Mouse (Mus musculus) intestine, embryonic 16.5 days (tissue): Measurements from ENCODE around the gene Slc35b1. TPM values are rescaled to one million over a fixed set of nuclear protein-coding genes. Genes with fewer than 3 reads are reported as not detected.
A peak's percentile ranks its signal among the peaks of the same experiment; 100 is the strongest.

Experiments
- ATAC-seq: fragments of 200-750 bp; cut with Nextera tagmentation; 2 replicates; pipeline ENCODE4 v1.8.0; 2017; ENCODE audit warnings: moderate TSS enrichment, moderate library complexity
- H3K27ac ChIP-seq: fragments of 300-500 bp; sonication (generic); 2 replicates; pipeline ENCODE4 v1.5.1; 2014; ENCODE audit warnings: mild to moderate bottlenecking, low read length
- H3K27me3 ChIP-seq: fragments of 300-500 bp; sonication (generic); replicated peaks from 2 replicates; pipeline ENCODE4 v1.6.1; 2014; ENCODE audit warnings: low read length, control low read depth, mixed read lengths; ENCODE audit not compliant: control insufficient read depth, insufficient read depth
- H3K36me3 ChIP-seq: fragments of 300-500 bp; sonication (generic); 2 replicates; pipeline ENCODE4 v1.6.1; 2014; ENCODE audit warnings: low read length, control low read depth; ENCODE audit not compliant: control insufficient read depth, insufficient read depth
- H3K4me1 ChIP-seq: fragments of 300-500 bp; sonication (generic); 2 replicates; pipeline ENCODE4 v1.6.1; 2014; ENCODE audit warnings: low read length, control low read depth, mixed read lengths; ENCODE audit not compliant: control insufficient read depth, insufficient read depth
- H3K4me2 ChIP-seq: fragments of 300-500 bp; sonication (generic); 2 replicates; pipeline ENCODE4 v1.6.1; 2014; ENCODE audit warnings: low read depth, low read length, control low read depth
- H3K4me3 ChIP-seq: fragments of 300-500 bp; sonication (generic); 2 replicates; pipeline ENCODE4 v1.5.1; 2014; ENCODE audit warnings: mild to moderate bottlenecking, low read length
- H3K9ac ChIP-seq: fragments of 300-500 bp; sonication (generic); 2 replicates; pipeline ENCODE4 v1.6.1; 2014; ENCODE audit warnings: low read depth, low read length
- H3K9me3 ChIP-seq: fragments of 300-500 bp; sonication (generic); 2 replicates; pipeline ENCODE4 v1.6.1; 2016; ENCODE audit warnings: low read length, control low read depth; ENCODE audit not compliant: control insufficient read depth
- WGBS: fragments of 180-500 bp; shearing (Covaris S2); extraction: QIAGEN DNeasy Blood & Tissue Kit; methylation state at CpG from one replicate; pipeline ENCODE4 v1.1.7; 2014; 5-methylcytosine and 5-hydroxymethylcytosine counted together
- polyA plus RNA-seq: library from polyadenylated mRNA; unstranded; fragments of >200 nt; fragmentation: Nextera tagmentation; extraction: Ambion mirVana; gene quantifications from 2 replicates; pipeline ENCODE4 v1.2.1, GENCODE M21; 2015

The Slc35b1 gene
- polyA plus RNA-seq, 1 experiment from 2014 or later: 116 TPM

DNA sequence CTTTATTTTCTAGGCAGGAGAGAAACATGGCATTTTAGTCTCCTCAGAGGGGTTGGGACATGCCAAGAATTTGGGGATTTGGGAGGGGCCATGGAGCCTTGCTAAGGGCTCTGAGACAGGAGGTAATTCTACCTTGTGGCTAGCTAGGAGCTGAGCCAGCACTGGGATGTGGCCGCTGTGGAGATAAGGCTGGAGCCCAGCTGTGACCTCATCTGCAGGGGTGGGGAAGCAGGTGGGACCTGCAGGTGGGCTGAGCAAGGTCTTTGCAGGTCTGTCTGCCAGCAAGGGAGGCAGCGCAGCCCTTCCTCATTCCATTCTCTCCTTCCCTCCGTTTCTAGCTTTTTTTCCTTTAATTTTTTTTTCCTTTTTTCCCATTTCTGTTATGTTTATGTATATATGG lies 26.2 kb upstream of the Slc35b1 start:
- H3K27ac ChIP-seq: no peak overlapping the region
- WGBS: 43% methylated on average over 3 of the region's 3 CpGs
- ATAC-seq: no peak
- no peak overlapping the region for H3K9ac ChIP-seq
- no peak overlapping the region for H3K4me3 ChIP-seq
- no peak overlapping the region for H3K4me2 ChIP-seq
- no peaks in the 10 kb centered on the region for H3K27me3 ChIP-seq
- peaks cover 6% of the 10 kb centered on the region for H3K4me1 ChIP-seq
- no peaks in the 10 kb centered on the region for H3K36me3 ChIP-seq
- no peaks in the 10 kb centered on the region for H3K9me3 ChIP-seq

DNA sequence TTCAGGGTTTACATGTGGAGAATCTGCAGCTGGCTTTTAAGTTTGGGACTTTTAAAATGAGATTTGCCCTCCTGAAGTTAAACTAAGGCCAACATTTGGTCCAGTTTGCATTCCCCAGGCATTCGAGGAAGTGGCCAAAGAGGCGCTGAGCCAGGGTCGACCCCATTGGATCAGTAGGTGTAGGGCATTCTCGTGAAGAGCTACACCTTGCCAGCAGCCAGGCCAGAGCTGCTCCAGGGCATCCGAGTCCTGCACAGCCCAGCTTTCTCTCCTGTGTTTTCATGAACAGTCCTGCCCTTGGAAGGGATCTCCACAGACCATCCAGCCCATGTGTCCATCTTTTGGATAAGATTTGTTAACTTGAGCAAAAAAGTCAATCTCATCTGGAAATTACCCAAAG lies 20.1 kb upstream of the Slc35b1 start:
- Histone ChIP-seq H3K4me1 (peaks cover 26% of the 10 kb centered on the region), H3K27me3 (no peaks in the 10 kb centered on the region)
- 84% methylated on average over 5 of the region's 5 CpGs for WGBS

DNA sequence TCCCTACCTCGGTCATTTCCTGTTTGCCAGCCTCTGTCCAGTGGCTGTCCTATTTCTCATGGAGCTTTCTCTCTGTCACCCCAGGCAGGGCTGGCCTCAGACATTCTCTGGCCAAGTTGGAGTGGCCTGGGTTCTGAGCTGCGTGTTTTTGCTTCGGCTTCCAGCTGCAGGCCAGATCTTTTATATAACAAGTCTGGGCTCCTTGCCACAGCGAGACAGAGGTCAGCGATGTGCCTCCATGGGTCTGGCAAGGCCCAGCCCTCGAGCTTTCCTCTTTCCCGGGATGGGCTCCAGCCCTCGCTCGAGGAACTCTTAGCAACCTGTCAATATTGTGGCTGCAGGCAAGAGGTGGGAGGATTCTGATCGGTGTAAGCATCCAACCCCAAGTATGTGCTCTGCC lies 18.9 kb upstream of the Slc35b1 start:
- Histone ChIP-seq H3K36me3 (no peaks in the 10 kb centered on the region), H3K4me2 (no peak overlapping the region), H3K27ac (peak overlapping the region; percentile 67), H3K9ac (no peak overlapping the region), H3K4me1 (peaks cover 34% of the 10 kb centered on the region), H3K4me3 (no peak overlapping the region), H3K27me3 (no peaks in the 10 kb centered on the region), H3K9me3 (no peaks in the 10 kb centered on the region)
- 53% methylated on average over 10 of the region's 10 CpGs for WGBS
- ATAC-seq: peak; percentile 31; the same call in 1 of the 2 replicates

More for the DNA sequence above, 20.1 kb upstream of the Slc35b1 start:
- H3K36me3 ChIP-seq: no peaks in the 10 kb centered on the region
- no peaks in the 10 kb centered on the region for H3K9me3 ChIP-seq
- no peak overlapping the region for H3K27ac ChIP-seq
- H3K9ac ChIP-seq: no peak overlapping the region
- no peak overlapping the region for H3K4me2 ChIP-seq
- no peak for ATAC-seq
- H3K4me3 ChIP-seq: no peak overlapping the region

DNA sequence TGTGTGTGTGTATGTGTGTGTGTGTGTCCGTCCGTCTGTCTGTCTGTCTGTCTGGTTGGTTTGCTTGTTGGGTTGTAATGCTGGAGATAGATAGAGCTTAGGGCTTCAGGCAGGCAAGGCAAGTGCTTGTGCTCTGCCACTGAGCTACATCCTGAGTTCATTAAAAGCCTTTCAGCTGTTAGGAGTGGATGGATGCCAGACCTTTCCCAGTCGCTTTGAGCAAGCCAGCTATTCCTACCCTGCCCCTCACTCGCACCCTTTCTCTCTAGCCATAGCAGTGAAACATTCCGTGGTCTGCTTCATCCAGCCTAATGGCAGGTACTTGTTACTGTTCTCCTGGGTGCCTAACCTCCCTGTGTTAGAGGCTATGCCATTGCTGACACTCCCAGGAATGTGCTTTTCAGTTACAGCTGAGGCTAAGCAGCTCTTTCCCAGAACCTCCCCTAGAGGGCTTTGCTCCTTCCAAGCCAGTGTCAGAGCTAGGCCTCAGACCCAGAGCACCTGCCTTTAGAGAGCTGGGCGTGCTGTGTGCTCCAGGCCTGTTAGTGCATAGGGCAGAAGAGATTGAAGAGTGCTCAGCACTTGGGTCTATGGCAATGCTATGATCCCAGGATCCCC lies 18.1 kb upstream of the Slc35b1 start:
- Histone ChIP-seq H3K9me3 (no peaks in the 10 kb centered on the region), H3K4me2 (no peak overlapping the region), H3K36me3 (no peaks in the 10 kb centered on the region), H3K4me3 (no peak overlapping the region), H3K27me3 (no peaks in the 10 kb centered on the region), H3K27ac (peak overlapping the region; percentile 67), H3K9ac (no peak overlapping the region), H3K4me1 (peaks cover 34% of the 10 kb centered on the region)
- ATAC-seq: no peak
- 68% methylated on average over 6 of the region's 6 CpGs for WGBS

DNA sequence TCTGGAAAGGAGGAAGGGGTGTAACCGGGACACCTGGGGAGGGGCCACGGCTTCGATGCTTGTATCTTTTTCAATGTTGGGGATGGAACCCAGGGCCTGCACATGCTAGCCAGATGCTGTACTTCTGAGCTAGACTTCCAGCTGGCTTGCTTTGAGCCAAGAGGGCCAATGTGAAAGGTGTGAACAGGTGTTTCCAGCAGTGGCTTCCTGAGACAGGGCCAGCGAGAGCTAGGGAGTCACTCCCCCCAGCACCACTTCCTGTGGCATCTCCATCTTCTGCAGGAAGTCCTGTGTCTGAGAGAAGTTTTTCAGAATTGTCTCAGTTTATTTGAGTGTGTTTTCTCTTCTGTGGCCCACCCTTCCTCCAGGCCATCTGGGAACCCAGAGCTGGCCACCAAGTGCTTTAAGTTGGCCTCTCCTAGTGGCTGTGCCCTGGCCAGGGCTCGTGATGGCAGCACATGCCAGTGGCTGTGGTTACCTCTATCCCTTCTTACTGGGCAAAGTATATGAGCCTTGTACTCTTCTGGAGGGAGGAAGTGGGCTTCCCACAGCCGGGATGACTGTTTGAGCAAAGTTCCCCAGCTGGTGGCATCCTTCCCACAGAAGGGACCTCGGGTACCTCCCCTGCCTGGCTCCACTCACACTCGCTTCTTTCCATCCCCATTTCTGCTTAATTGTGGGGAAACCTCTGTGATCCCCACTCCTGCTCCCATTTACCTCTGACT lies 17.3 kb upstream of the Slc35b1 start:
- H3K9me3 ChIP-seq: no peaks in the 10 kb centered on the region
- WGBS: 73% methylated on average over 8 of the region's 8 CpGs
- H3K9ac ChIP-seq: no peak overlapping the region
- peak overlapping the region; percentile 67 for H3K27ac ChIP-seq
- H3K4me1 ChIP-seq: peaks cover 34% of the 10 kb centered on the region
- no peaks in the 10 kb centered on the region for H3K36me3 ChIP-seq
- H3K4me3 ChIP-seq: no peak overlapping the region
- no peak for ATAC-seq
- H3K27me3 ChIP-seq: no peaks in the 10 kb centered on the region
- H3K4me2 ChIP-seq: no peak overlapping the region

DNA sequence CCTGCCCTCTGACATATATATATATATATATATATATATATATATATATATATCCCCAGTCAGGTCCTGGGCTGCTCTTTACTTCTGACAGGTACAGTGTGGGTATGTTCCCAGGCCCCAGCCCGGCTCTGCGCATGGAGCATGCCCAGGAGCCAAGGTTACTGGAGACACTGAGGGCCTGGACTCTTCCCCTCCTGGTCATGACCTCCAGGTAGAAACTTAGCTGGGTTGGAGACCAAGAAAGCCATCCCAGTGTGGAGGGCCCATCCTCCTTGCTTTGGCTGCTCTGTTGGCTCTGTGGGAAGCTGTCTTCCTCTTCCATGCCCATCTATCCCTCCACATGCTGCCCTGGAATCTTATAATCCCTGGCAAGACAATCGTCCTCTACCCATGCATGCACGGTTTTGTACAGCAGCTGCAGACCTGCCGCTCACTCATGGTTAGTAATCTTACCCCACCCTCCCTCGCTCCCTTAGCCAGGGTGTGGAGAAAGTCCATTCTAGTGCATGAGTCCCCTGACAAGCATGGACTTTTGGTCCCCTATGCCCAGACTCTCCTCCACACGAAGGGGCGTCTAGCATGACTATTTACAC lies 16.2 kb upstream of the Slc35b1 start:
- Histone ChIP-seq H3K9ac (no peak overlapping the region), H3K9me3 (no peaks in the 10 kb centered on the region), H3K4me2 (no peak overlapping the region), H3K4me1 (peaks cover 31% of the 10 kb centered on the region), H3K4me3 (no peak overlapping the region), H3K27me3 (no peaks in the 10 kb centered on the region), H3K36me3 (peaks cover 5% of the 10 kb centered on the region; the same call in 1 of the 2 replicates), H3K27ac (no peak overlapping the region)
- WGBS: 90% methylated on average over 8 of the region's 8 CpGs
- ATAC-seq: no peak

DNA sequence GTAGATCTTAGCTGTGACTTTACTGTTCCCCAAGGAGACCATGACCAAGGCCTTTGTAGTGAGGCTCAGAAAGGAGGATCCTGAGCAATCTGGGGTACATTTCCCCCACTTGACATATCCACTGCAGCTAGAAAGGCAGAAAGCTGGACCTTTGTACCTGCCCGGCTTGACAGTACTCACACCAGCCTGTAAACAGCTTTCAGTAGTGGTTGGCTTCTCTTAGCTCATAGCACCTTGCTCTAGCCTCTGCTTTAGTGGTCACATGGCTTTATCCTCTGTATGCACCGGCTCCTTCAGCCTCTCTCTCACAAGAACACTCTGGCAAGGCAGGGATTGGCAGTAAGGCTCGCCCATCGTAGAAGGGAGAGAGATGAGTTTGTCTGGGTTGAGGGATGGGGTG lies 15.6 kb upstream of the Slc35b1 start:
- H3K27ac ChIP-seq: no peak overlapping the region
- ATAC-seq: no peak
- H3K9me3 ChIP-seq: no peaks in the 10 kb centered on the region
- 91% methylated on average over 4 of the region's 4 CpGs for WGBS
- no peak overlapping the region for H3K4me2 ChIP-seq
- no peaks in the 10 kb centered on the region for H3K27me3 ChIP-seq
- H3K4me1 ChIP-seq: peaks cover 25% of the 10 kb centered on the region
- H3K4me3 ChIP-seq: no peak overlapping the region
- H3K9ac ChIP-seq: no peak overlapping the region
- peaks cover 8% of the 10 kb centered on the region; the same call in 1 of the 2 replicates for H3K36me3 ChIP-seq

DNA sequence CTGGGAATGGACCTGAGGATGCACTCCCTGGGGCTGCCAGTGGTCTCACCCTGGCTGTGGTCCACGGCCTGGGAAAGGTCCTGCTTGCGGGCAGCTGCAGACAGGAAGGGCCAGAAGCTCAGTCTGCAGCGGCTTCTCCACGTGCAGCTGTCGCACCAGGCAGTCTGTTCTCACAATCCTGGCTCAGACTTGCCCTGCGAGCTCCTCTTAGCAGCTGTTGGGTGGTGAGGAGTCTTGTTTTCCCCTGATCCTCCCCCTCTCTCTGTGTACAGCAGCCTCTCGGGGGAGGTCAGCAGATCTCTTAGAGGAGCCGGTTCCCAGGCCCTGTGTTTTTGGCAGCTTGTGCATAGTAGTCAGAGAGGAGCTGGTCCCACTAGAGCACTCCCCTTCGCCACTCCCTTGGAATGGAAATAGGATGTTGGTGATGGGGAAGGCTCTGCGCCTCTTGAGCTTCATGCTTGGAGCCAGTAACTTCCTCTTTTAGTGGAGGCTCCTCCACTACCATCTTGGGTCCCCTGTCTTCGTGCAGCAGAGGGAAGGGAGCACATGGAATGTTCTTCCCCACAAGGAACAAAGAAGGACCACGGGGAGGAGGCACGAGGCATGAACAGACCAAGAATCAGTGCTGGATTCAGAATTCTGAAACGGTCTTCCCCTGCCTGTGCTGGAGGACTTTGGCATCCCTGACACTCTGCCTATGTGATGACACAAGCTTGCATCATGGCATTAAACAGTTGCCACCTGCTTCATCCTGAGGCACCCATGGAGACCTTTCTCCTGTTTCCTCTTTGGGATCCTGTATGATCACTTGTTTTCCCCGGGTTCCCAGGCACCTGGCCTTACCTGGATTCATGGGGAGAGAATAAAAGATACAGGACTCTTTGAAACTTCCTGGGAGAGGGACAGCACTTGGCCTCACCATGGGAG lies 14.3 kb upstream of the Slc35b1 start:
- Histone ChIP-seq H3K4me3 (no peak overlapping the region), H3K36me3 (peaks cover 8% of the 10 kb centered on the region; the same call in 1 of the 2 replicates), H3K4me2 (no peak overlapping the region), H3K4me1 (peaks cover 25% of the 10 kb centered on the region), H3K9me3 (no peaks in the 10 kb centered on the region), H3K27ac (peak overlapping the region; percentile 80), H3K9ac (no peak overlapping the region), H3K27me3 (no peaks in the 10 kb centered on the region)
- ATAC-seq: peak; percentile 88
- 53% methylated on average over 15 of the region's 15 CpGs for WGBS

DNA sequence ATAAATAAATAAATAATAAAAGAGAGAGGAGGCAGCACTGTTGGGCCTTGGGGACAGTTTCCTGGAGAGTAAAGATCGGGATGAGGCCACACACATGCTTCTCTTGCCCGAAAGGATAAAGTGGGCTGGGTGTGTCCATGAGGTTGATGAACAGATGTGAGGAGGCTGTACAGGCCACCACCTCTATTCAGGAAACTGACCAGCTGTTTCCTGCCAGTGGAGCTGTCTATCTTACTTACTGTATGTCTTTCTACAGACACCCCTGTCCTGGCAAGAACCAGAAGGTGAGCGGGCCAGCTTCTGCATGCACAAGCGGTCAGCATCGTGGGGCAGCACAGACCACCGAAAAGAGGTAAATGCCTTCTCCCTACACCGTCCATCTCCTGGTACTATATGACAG lies 13.3 kb upstream of the Slc35b1 start:
- no peak overlapping the region for H3K4me3 ChIP-seq
- H3K4me1 ChIP-seq: peaks cover 25% of the 10 kb centered on the region
- no peak for ATAC-seq
- peaks cover 16% of the 10 kb centered on the region for H3K36me3 ChIP-seq
- H3K9me3 ChIP-seq: no peaks in the 10 kb centered on the region
- 85% methylated on average over 7 of the region's 7 CpGs for WGBS
- H3K27ac ChIP-seq: no peak overlapping the region
- H3K27me3 ChIP-seq: no peaks in the 10 kb centered on the region
- no peak overlapping the region for H3K4me2 ChIP-seq
- H3K9ac ChIP-seq: no peak overlapping the region
